Mouse (Mus musculus) liver, embryonic 14.5 days (tissue): ENCODE results near the gene Rab19. TPM values are rescaled to one million over a fixed set of nuclear protein-coding genes. Genes with fewer than 3 reads are reported as not detected.

ENCODE experiments used
- ATAC-seq: fragments of 200-750 bp; cut with Nextera tagmentation; 2 replicates; pipeline ENCODE4 v1.8.0; 2017; ENCODE audit warnings: moderate number of reproducible peaks, mild to moderate bottlenecking, moderate library complexity; ENCODE audit not compliant: insufficient read depth
- DNase-seq, 3 experiments: peaks; one replicate each; pipeline ENCODE4 v3.0.0-alpha.2; 2012 to 2013; ENCODE audit warnings: low read depth in 3 of 3, low spot score in 3 of 3
- H3K27ac ChIP-seq: fragments of 300-500 bp; sonication (generic); 2 replicates; pipeline ENCODE4 v1.5.1; 2014; ENCODE audit warnings: moderate library complexity, mild to moderate bottlenecking, control low read depth, inconsistent platforms
- H3K27me3 ChIP-seq: fragments of 300-500 bp; sonication (generic); 2 replicates; pipeline ENCODE4 v1.6.1; 2014; ENCODE audit warnings: mild to moderate bottlenecking, low read length, moderate library complexity; ENCODE audit not compliant: control insufficient read depth, insufficient read depth
- H3K36me3 ChIP-seq: fragments of 300-500 bp; sonication (generic); replicated peaks from 2 replicates; pipeline ENCODE4 v1.6.1; 2014; ENCODE audit warnings: low read depth; ENCODE audit not compliant: control insufficient read depth, insufficient read depth
- H3K4me1 ChIP-seq, 2 experiments: fragments of 200-500 bp in 1 of 2; fragments of 300-500 bp in 1 of 2; sonication (generic) in 1 of 2; replicated peaks; 2 replicates each; pipeline ENCODE4 v1.6.1; 2012 to 2014; ENCODE audit warnings: antibody characterized with exemption in 1 of 2, inconsistent platforms in 1 of 2, low read length in 1 of 2; ENCODE audit not compliant: control insufficient read depth in 2 of 2, insufficient read depth in 2 of 2
- H3K4me2 ChIP-seq: fragments of 300-500 bp; sonication (generic); 2 replicates; pipeline ENCODE4 v1.6.1; 2014; ENCODE audit warnings: low read depth, mild to moderate bottlenecking, control low read depth, moderate library complexity
- H3K4me3 ChIP-seq, 2 experiments: fragments of 200-500 bp in 1 of 2; fragments of 300-500 bp in 1 of 2; sonication (generic) in 1 of 2; 2 replicates each; pipeline ENCODE4 v1.5.1; 2012 to 2014; ENCODE audit warnings: low read depth in 2 of 2, low read length in 2 of 2, mild to moderate bottlenecking in 2 of 2, control low read depth in 1 of 2, inconsistent platforms in 1 of 2, moderate library complexity in 1 of 2; ENCODE audit not compliant: insufficient read depth in 1 of 2
- H3K9ac ChIP-seq: fragments of 300-500 bp; sonication (generic); replicated peaks from 2 replicates; pipeline ENCODE4 v1.6.1; 2014; ENCODE audit warnings: mild to moderate bottlenecking, control low read depth, moderate library complexity
- H3K9me3 ChIP-seq: fragments of 300-500 bp; sonication (generic); 2 replicates; pipeline ENCODE4 v1.6.1; 2016; ENCODE audit warnings: low read length, mixed read lengths; ENCODE audit not compliant: control insufficient read depth
- CTCF ChIP-seq: IDR thresholded peaks from 2 replicates; pipeline ENCODE4 v1.5.1; 2016; ENCODE audit warnings: antibody characterized with exemption, low read depth, control low read depth
- EP300 ChIP-seq: IDR thresholded peaks from 2 replicates; pipeline ENCODE4 v1.6.1; 2016; ENCODE audit warnings: antibody characterized with exemption, low read depth
- WGBS: fragments of 180-500 bp; shearing (Covaris S2); extraction: QIAGEN DNeasy Blood & Tissue Kit; methylation state at CpG from one replicate; pipeline ENCODE4 v1.1.7; 2014; ENCODE audit not compliant: insufficient replicate concordance; 5-methylcytosine and 5-hydroxymethylcytosine counted together
- polyA plus RNA-seq, 2 experiments: library from polyadenylated mRNA; depleted of rRNA in 1 of 2; stranded (reverse) in 1 of 2; unstranded in 1 of 2; fragments of >200 nt; fragmentation: Nextera tagmentation in 1 of 2; extraction: Ambion mirVana in 1 of 2; gene quantifications; 2 replicates each; pipeline versions ENCODE4 v1.2.1 to v1.2.3; 2012 to 2014

Gene Rab19
- polyA plus RNA-seq (2012; rRNA removed) (0.04 and 0.17 TPM in 2 replicates), polyA plus RNA-seq (2014; fragmentation: Nextera tagmentation; extraction: Ambion mirVana) (0.32 and 0.38 TPM in 2 replicates)

- no peak within 1 kb of the TSS for H3K9ac ChIP-seq
- H3K27ac ChIP-seq, result no peak within 1 kb of the TSS
- H3K36me3 ChIP-seq, result no peaks in the 10 kb centered on the region
- TF ChIP-seq EP300 (no peak), CTCF (no peak)
- no peaks in the 10 kb centered on the region for H3K9me3 ChIP-seq
- peaks cover 29% of the 10 kb centered on the region for H3K27me3 ChIP-seq
- peaks cover 0 to 7% of the 10 kb centered on the region in 2 experiments; a peak in 3 of 4 replicates for H3K4me1 ChIP-seq
- peak within 1 kb of the TSS; percentile 22 to 46 for H3K4me3 ChIP-seq
- DNase-seq (no peak), ATAC-seq (no peak)
- under 1% methylated on average over 20 of the region's 20 CpGs for WGBS
- peak within 1 kb of the TSS; percentile 52 for H3K4me2 ChIP-seq
Measured at GRCm38 (mm10) chr6:39381125-39381880, at the start of gene Rab19. Rab19 (plus strand) TSS chr6:39381175.

- no peak overlapping the region for H3K4me3 ChIP-seq
- WGBS, result 75% methylated on average over 7 of the region's 7 CpGs
- H3K9me3 ChIP-seq, result no peaks in the 10 kb centered on the region
- H3K36me3 ChIP-seq, result no peaks in the 10 kb centered on the region
- no peak overlapping the region for H3K4me2 ChIP-seq
- DNase-seq (no peak), ATAC-seq (no peak)
- no peak overlapping the region for H3K9ac ChIP-seq
- no peak overlapping the region for H3K27ac ChIP-seq
- no peaks in the 10 kb centered on the region for H3K4me1 ChIP-seq
- H3K27me3 ChIP-seq, result no peaks in the 10 kb centered on the region
- TF ChIP-seq EP300, result no peak
- TF ChIP-seq CTCF, result no peak
Measured at GRCm38 (mm10) chr6:39331998-39332700, 48.8 kb upstream of the Rab19 start.

GRCm38 (mm10) chr6:39334224-39334623 lies 46.8 kb upstream of the Rab19 start:
- Histone ChIP-seq H3K9me3 (no peaks in the 10 kb centered on the region), H3K36me3 (no peaks in the 10 kb centered on the region), H3K27me3 (no peaks in the 10 kb centered on the region), H3K27ac (no peak overlapping the region), H3K4me3 (no peak overlapping the region), H3K9ac (no peak overlapping the region), H3K4me1 (no peaks in the 10 kb centered on the region), H3K4me2 (no peak overlapping the region)
- DNase-seq, result peak in 1 of 3 experiments; percentile 3
- no peak for ATAC-seq
- WGBS, result 38% methylated on average over 7 of the region's 7 CpGs
- TF ChIP-seq EP300 (no peak), CTCF (no peak)

GRCm38 (mm10) chr6:39334873-39335272 lies 46.1 kb upstream of the Rab19 start:
- Histone ChIP-seq H3K4me3 (no peak overlapping the region), H3K36me3 (no peaks in the 10 kb centered on the region), H3K4me2 (no peak overlapping the region), H3K9me3 (no peaks in the 10 kb centered on the region), H3K4me1 (no peaks in the 10 kb centered on the region), H3K27me3 (no peaks in the 10 kb centered on the region), H3K9ac (no peak overlapping the region), H3K27ac (no peak overlapping the region)
- TF ChIP-seq EP300, result no peak
- TF ChIP-seq CTCF, result peak; percentile 16; the same call in 1 of the 2 replicates
- ATAC-seq (no peak), DNase-seq (no peak)
- WGBS, result 73% methylated on average over 3 of the region's 3 CpGs

GRCm38 (mm10) chr6:39338359-39338758 lies 42.6 kb upstream of the Rab19 start:
- ATAC-seq (no peak), DNase-seq (no peak)

More at GRCm38 (mm10) chr6:39338359-39338758, 42.6 kb upstream of the Rab19 start:
- Histone ChIP-seq H3K4me1 (no peaks in the 10 kb centered on the region), H3K4me2 (no peak overlapping the region), H3K27me3 (no peaks in the 10 kb centered on the region), H3K27ac (no peak overlapping the region), H3K4me3 (no peak overlapping the region), H3K36me3 (no peaks in the 10 kb centered on the region), H3K9ac (no peak overlapping the region), H3K9me3 (no peaks in the 10 kb centered on the region)
- TF ChIP-seq EP300 (no peak), CTCF (no peak)
- 70% methylated on average over 8 of the region's 8 CpGs for WGBS
